Mouse (Mus musculus) liver, embryonic 14.5 days (tissue): ENCODE data around the gene 2210011C24Rik. TPM values are rescaled to one million over a fixed set of nuclear protein-coding genes. Genes with fewer than 3 reads are reported as not detected.
A peak's percentile ranks its signal among the peaks of the same experiment; 100 is the strongest.

Source experiments
- ATAC-seq: fragments of 200-750 bp; cut with Nextera tagmentation; 2 replicates; pipeline ENCODE4 v1.8.0; 2017; ENCODE audit warnings: moderate number of reproducible peaks, mild to moderate bottlenecking, moderate library complexity; ENCODE audit not compliant: insufficient read depth
- DNase-seq, 3 experiments: peaks; one replicate each; pipeline ENCODE4 v3.0.0-alpha.2; 2012 to 2013; ENCODE audit warnings: low read depth in 3 of 3, low spot score in 3 of 3
- H3K27ac ChIP-seq: fragments of 300-500 bp; sonication (generic); 2 replicates; pipeline ENCODE4 v1.5.1; 2014; ENCODE audit warnings: moderate library complexity, mild to moderate bottlenecking, control low read depth, inconsistent platforms
- H3K27me3 ChIP-seq: fragments of 300-500 bp; sonication (generic); 2 replicates; pipeline ENCODE4 v1.6.1; 2014; ENCODE audit warnings: mild to moderate bottlenecking, low read length, moderate library complexity; ENCODE audit not compliant: control insufficient read depth, insufficient read depth
- H3K36me3 ChIP-seq: fragments of 300-500 bp; sonication (generic); replicated peaks from 2 replicates; pipeline ENCODE4 v1.6.1; 2014; ENCODE audit warnings: low read depth; ENCODE audit not compliant: control insufficient read depth, insufficient read depth
- H3K4me1 ChIP-seq, 2 experiments: fragments of 200-500 bp in 1 of 2; fragments of 300-500 bp in 1 of 2; sonication (generic) in 1 of 2; replicated peaks; 2 replicates each; pipeline ENCODE4 v1.6.1; 2012 to 2014; ENCODE audit warnings: antibody characterized with exemption in 1 of 2, inconsistent platforms in 1 of 2, low read length in 1 of 2; ENCODE audit not compliant: control insufficient read depth in 2 of 2, insufficient read depth in 2 of 2
- H3K4me2 ChIP-seq: fragments of 300-500 bp; sonication (generic); 2 replicates; pipeline ENCODE4 v1.6.1; 2014; ENCODE audit warnings: low read depth, mild to moderate bottlenecking, control low read depth, moderate library complexity
- H3K4me3 ChIP-seq, 2 experiments: fragments of 200-500 bp in 1 of 2; fragments of 300-500 bp in 1 of 2; sonication (generic) in 1 of 2; 2 replicates each; pipeline ENCODE4 v1.5.1; 2012 to 2014; ENCODE audit warnings: low read depth in 2 of 2, low read length in 2 of 2, mild to moderate bottlenecking in 2 of 2, control low read depth in 1 of 2, inconsistent platforms in 1 of 2, moderate library complexity in 1 of 2; ENCODE audit not compliant: insufficient read depth in 1 of 2
- H3K9ac ChIP-seq: fragments of 300-500 bp; sonication (generic); replicated peaks from 2 replicates; pipeline ENCODE4 v1.6.1; 2014; ENCODE audit warnings: mild to moderate bottlenecking, control low read depth, moderate library complexity
- H3K9me3 ChIP-seq: fragments of 300-500 bp; sonication (generic); 2 replicates; pipeline ENCODE4 v1.6.1; 2016; ENCODE audit warnings: low read length, mixed read lengths; ENCODE audit not compliant: control insufficient read depth
- CTCF ChIP-seq: IDR thresholded peaks from 2 replicates; pipeline ENCODE4 v1.5.1; 2016; ENCODE audit warnings: antibody characterized with exemption, low read depth, control low read depth
- EP300 ChIP-seq: IDR thresholded peaks from 2 replicates; pipeline ENCODE4 v1.6.1; 2016; ENCODE audit warnings: antibody characterized with exemption, low read depth
- WGBS: fragments of 180-500 bp; shearing (Covaris S2); extraction: QIAGEN DNeasy Blood & Tissue Kit; methylation state at CpG from one replicate; pipeline ENCODE4 v1.1.7; 2014; ENCODE audit not compliant: insufficient replicate concordance; 5-methylcytosine and 5-hydroxymethylcytosine counted together
- microRNA counts: library from miRNA; unstranded; fragments of <30 nt; microRNA quantifications from one replicate; lab custom pipeline; 2016
- microRNA-seq: library from miRNA; unstranded; fragments of <30 nt; microRNA quantifications from one replicate; pipeline ENCODE4, GENCODE M21; 2016
- polyA plus RNA-seq, 2 experiments: library from polyadenylated mRNA; depleted of rRNA in 1 of 2; stranded (reverse) in 1 of 2; unstranded in 1 of 2; fragments of >200 nt; fragmentation: Nextera tagmentation in 1 of 2; extraction: Ambion mirVana in 1 of 2; gene quantifications; 2 replicates each; pipeline versions ENCODE4 v1.2.1 to v1.2.3; 2012 to 2014

2210011C24Rik gene
- polyA plus RNA-seq, 2 experiments = not detected

DNA sequence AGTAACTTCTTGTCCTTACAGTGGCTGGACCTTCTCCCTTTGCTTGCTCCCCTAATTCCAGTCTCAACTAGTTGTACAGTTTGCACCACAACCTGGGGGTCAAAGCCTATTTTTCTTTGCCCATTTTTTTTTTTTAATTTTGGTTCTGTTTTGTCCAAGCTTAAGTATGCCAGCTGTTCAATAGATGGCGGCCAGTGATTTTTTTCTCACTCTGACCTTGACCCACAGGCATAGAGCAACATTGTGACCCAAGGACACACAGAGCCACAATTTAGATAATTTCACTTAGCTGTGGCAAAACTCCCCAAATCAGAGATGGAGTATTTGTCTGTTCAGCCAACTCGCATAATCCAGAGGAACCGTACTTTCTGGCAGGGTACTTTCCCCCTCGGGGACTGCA is 40.9 kb downstream of the 2210011C24Rik start:
- Histone ChIP-seq H3K27ac (no peak overlapping the region), H3K9me3 (no peaks in the 10 kb centered on the region), H3K36me3 (peaks cover 45% of the 10 kb centered on the region), H3K4me3 (no peak overlapping the region), H3K27me3 (no peaks in the 10 kb centered on the region), H3K4me2 (peak overlapping the region; percentile 89), H3K4me1 (peaks cover 0 to 13% of the 10 kb centered on the region in 2 experiments; a peak in 3 of 4 replicates), H3K9ac (no peak overlapping the region)
- TF ChIP-seq CTCF (no peak), EP300 (no peak)
- DNase-seq = no peak
- 83% methylated on average over 4 of the region's 4 CpGs for WGBS
- no peak for ATAC-seq

DNA sequence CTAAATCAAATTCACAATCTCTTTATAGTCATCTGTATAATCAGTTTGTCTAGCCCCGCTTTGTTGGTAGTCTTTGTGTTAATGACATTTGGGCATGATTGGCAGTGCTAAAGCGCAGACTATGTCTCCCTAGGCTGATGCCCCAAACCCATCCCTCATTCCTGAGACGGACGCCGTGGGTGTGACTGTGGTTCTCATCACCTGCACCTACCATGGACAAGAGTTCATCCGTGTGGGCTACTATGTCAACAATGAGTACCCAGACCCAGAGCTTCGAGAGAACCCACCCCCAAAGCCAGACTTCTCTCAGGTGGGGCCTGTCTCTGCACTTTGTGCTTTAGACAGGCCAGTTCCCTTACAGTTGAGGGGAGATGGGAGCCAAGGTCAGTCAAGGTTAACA is 44.3 kb downstream of the 2210011C24Rik start:
- H3K27ac ChIP-seq = no peak overlapping the region
- no peak overlapping the region for H3K9ac ChIP-seq
- peaks cover 0 to 8% of the 10 kb centered on the region in 2 experiments; a peak in 3 of 4 replicates for H3K4me1 ChIP-seq
- WGBS = 85% methylated on average over 7 of the region's 7 CpGs
- no peak overlapping the region for H3K4me3 ChIP-seq
- no peaks in the 10 kb centered on the region for H3K27me3 ChIP-seq
- ATAC-seq (no peak), DNase-seq (no peak)
- no peak for TF ChIP-seq CTCF
- TF ChIP-seq EP300 = no peak
- H3K36me3 ChIP-seq = peaks cover 61% of the 10 kb centered on the region
- no peak overlapping the region for H3K4me2 ChIP-seq
- no peaks in the 10 kb centered on the region for H3K9me3 ChIP-seq

DNA sequence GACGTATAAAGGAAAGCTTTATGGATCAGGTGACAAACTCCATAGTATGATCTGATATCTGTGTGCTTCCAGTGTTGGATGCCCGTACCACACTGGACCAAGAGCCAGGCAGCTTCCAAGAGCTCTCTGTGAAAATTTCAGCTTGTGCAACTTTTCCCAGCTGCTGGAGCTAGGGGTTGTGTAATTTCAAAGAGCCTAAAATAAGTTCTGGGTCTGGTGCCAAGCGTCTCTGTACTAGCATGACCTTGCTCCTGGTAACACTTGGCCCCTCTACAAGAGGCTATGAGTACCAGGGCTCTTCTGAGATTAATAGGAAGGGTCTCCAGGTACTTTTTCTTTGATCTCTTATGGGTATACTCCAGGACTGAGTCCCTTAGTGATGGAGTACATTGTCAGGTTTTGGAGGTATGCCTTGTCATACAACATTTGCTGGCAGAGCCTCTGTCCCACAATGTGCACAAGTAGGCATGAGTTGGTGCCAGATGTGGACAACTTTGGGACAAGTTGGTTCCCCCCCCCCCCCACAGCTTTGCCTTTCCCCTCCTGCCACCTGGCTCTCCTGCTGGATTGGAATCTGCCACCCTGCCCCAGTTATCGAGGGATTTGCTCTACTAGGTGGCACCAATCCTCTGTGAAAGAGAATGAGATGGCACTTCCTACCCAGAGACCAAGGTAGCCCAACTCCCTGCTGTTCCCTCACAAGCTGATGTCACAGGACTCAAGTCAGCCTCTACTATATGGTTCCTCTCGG is 47.8 kb downstream of the 2210011C24Rik start:
- H3K27me3 ChIP-seq = no peaks in the 10 kb centered on the region
- ATAC-seq = no peak
- TF ChIP-seq EP300 (no peak), CTCF (no peak)
- H3K27ac ChIP-seq = no peak overlapping the region
- no peak overlapping the region for H3K4me3 ChIP-seq
- peaks cover 48% of the 10 kb centered on the region for H3K36me3 ChIP-seq
- WGBS = 86% methylated on average over 5 of the region's 5 CpGs
- DNase-seq = no peak
- H3K4me1 ChIP-seq = no peaks in the 10 kb centered on the region
- no peak overlapping the region for H3K9ac ChIP-seq
- H3K4me2 ChIP-seq = no peak overlapping the region
- no peaks in the 10 kb centered on the region for H3K9me3 ChIP-seq

MicroRNAs within 50 kb of the gene (microRNA counts, 519-probe panel; counts per million panel counts)
- 69.9 counts per million for microRNA mmu-miR-1199 (lab: Ali Mortazavi, UCI)

Small RNA genes lying within 50 kb of the gene (microRNA-seq; reads per million reads assigned to microRNA genes)
- gene Mir1199 (not detected), gene Mir8111 (4.6 reads per million, percentile 4 among the genes with 10 or more reads in this experiment)

Other genes with a start within 250 kb of the 2210011C24Rik start
- gene Adgrl1, start 112.1 kb downstream of the 2210011C24Rik start, polyA plus RNA-seq (2012; rRNA removed) = 4.5 and 6.1 TPM in 2 replicates
- 1.2 and 1.7 TPM in 2 replicates for gene Adgrl1, start 112.1 kb downstream of the 2210011C24Rik start, polyA plus RNA-seq (2014; fragmentation: Nextera tagmentation; extraction: Ambion mirVana)
- 0.30 and 0.31 TPM in 2 replicates for gene Gm10644, start 57.0 kb downstream of the 2210011C24Rik start, polyA plus RNA-seq (2012; rRNA removed)
- gene Gm10644, start 57.0 kb downstream of the 2210011C24Rik start, polyA plus RNA-seq (2014; fragmentation: Nextera tagmentation; extraction: Ambion mirVana) = 0.09 and 0.30 TPM in 2 replicates
- gene Asf1b, start 56.7 kb downstream of the 2210011C24Rik start, polyA plus RNA-seq (2012; rRNA removed) = 92.7 and 98.5 TPM in 2 replicates
- 130 and 138 TPM in 2 replicates for gene Asf1b, start 56.7 kb downstream of the 2210011C24Rik start, polyA plus RNA-seq (2014; fragmentation: Nextera tagmentation; extraction: Ambion mirVana)
- gene Prkaca, start 39.2 kb downstream of the 2210011C24Rik start, polyA plus RNA-seq (2012; rRNA removed) = 19.9 and 24.8 TPM in 2 replicates
- gene Prkaca, start 39.2 kb downstream of the 2210011C24Rik start, polyA plus RNA-seq (2014; fragmentation: Nextera tagmentation; extraction: Ambion mirVana) = 30.6 and 34.0 TPM in 2 replicates
- 32.5 and 34.5 TPM in 2 replicates for gene Samd1, start 14.5 kb downstream of the 2210011C24Rik start, polyA plus RNA-seq (2012; rRNA removed)
- 9.1 and 9.3 TPM in 2 replicates for gene Samd1, start 14.5 kb downstream of the 2210011C24Rik start, polyA plus RNA-seq (2014; fragmentation: Nextera tagmentation; extraction: Ambion mirVana)
- 0.41 and 0.65 TPM in 2 replicates for gene 1700067K01Rik, start 10.7 kb downstream of the 2210011C24Rik start, polyA plus RNA-seq (2012; rRNA removed)
- gene 1700067K01Rik, start 10.7 kb downstream of the 2210011C24Rik start, polyA plus RNA-seq (2014; fragmentation: Nextera tagmentation; extraction: Ambion mirVana) = 0.41 and 0.49 TPM in 2 replicates
- gene Palm3, start 9.3 kb upstream of the 2210011C24Rik start, polyA plus RNA-seq (2012; rRNA removed) = 0.11 and 0.19 TPM in 2 replicates
- 0.09 TPM in 1 of 2 replicates, not detected in the other for gene Palm3, start 9.3 kb upstream of the 2210011C24Rik start, polyA plus RNA-seq (2014; fragmentation: Nextera tagmentation; extraction: Ambion mirVana)
- gene Il27ra, start 30.4 kb upstream of the 2210011C24Rik start, polyA plus RNA-seq (2012; rRNA removed) = 0.56 and 0.70 TPM in 2 replicates
- 0.32 and 0.45 TPM in 2 replicates for gene Il27ra, start 30.4 kb upstream of the 2210011C24Rik start, polyA plus RNA-seq (2014; fragmentation: Nextera tagmentation; extraction: Ambion mirVana)
- not detected in 2 replicates for gene Rln3, start 32.8 kb upstream of the 2210011C24Rik start, polyA plus RNA-seq (2012; rRNA removed)
- not detected in 2 replicates for gene Rln3, start 32.8 kb upstream of the 2210011C24Rik start, polyA plus RNA-seq (2014; fragmentation: Nextera tagmentation; extraction: Ambion mirVana)
- 0.08 and 0.22 TPM in 2 replicates for gene Gm10643, start 53.0 kb upstream of the 2210011C24Rik start, polyA plus RNA-seq (2012; rRNA removed)
- gene Gm10643, start 53.0 kb upstream of the 2210011C24Rik start, polyA plus RNA-seq (2014; fragmentation: Nextera tagmentation; extraction: Ambion mirVana) = 0.16 TPM in 1 of 2 replicates, not detected in the other
- 4.6 and 5.0 TPM in 2 replicates for gene Rfx1, start 54.7 kb upstream of the 2210011C24Rik start, polyA plus RNA-seq (2012; rRNA removed)
- 1.5 and 2.6 TPM in 2 replicates for gene Rfx1, start 54.7 kb upstream of the 2210011C24Rik start, polyA plus RNA-seq (2014; fragmentation: Nextera tagmentation; extraction: Ambion mirVana)
- 16.8 and 17.1 TPM in 2 replicates for gene Dcaf15, start 92.6 kb upstream of the 2210011C24Rik start, polyA plus RNA-seq (2012; rRNA removed)
- 2.5 and 3.2 TPM in 2 replicates for gene Dcaf15, start 92.6 kb upstream of the 2210011C24Rik start, polyA plus RNA-seq (2014; fragmentation: Nextera tagmentation; extraction: Ambion mirVana)
- 0.03 and 0.04 TPM in 2 replicates for gene Podnl1, start 113.8 kb upstream of the 2210011C24Rik start, polyA plus RNA-seq (2012; rRNA removed)
- not detected in 2 replicates for gene Podnl1, start 113.8 kb upstream of the 2210011C24Rik start, polyA plus RNA-seq (2014; fragmentation: Nextera tagmentation; extraction: Ambion mirVana)
- gene Cc2d1a, start 135.8 kb upstream of the 2210011C24Rik start, polyA plus RNA-seq (2012; rRNA removed) = 3.0 and 3.4 TPM in 2 replicates
- gene Cc2d1a, start 135.8 kb upstream of the 2210011C24Rik start, polyA plus RNA-seq (2014; fragmentation: Nextera tagmentation; extraction: Ambion mirVana) = 2.3 and 3.6 TPM in 2 replicates
- gene 4930432K21Rik, start 135.9 kb upstream of the 2210011C24Rik start, polyA plus RNA-seq (2012; rRNA removed) = 0.15 and 0.19 TPM in 2 replicates
- gene 4930432K21Rik, start 135.9 kb upstream of the 2210011C24Rik start, polyA plus RNA-seq (2014; fragmentation: Nextera tagmentation; extraction: Ambion mirVana) = 0.25 TPM in 1 of 2 replicates, not detected in the other
- gene Nanos3, start 173.0 kb upstream of the 2210011C24Rik start, polyA plus RNA-seq (2012; rRNA removed) = 0.12 TPM in 1 of 2 replicates, not detected in the other
- gene Nanos3, start 173.0 kb upstream of the 2210011C24Rik start, polyA plus RNA-seq (2014; fragmentation: Nextera tagmentation; extraction: Ambion mirVana) = not detected in 2 replicates
- gene Zswim4, start 224.9 kb upstream of the 2210011C24Rik start, polyA plus RNA-seq (2012; rRNA removed) = 1.9 and 2.1 TPM in 2 replicates
- 0.74 and 1.4 TPM in 2 replicates for gene Zswim4, start 224.9 kb upstream of the 2210011C24Rik start, polyA plus RNA-seq (2014; fragmentation: Nextera tagmentation; extraction: Ambion mirVana)
- 95.7 and 127 TPM in 2 replicates for gene D8Ertd738e, start 237.5 kb upstream of the 2210011C24Rik start, polyA plus RNA-seq (2012; rRNA removed)
- 261 and 262 TPM in 2 replicates for gene D8Ertd738e, start 237.5 kb upstream of the 2210011C24Rik start, polyA plus RNA-seq (2014; fragmentation: Nextera tagmentation; extraction: Ambion mirVana)
- gene Mri1, start 245.2 kb upstream of the 2210011C24Rik start, polyA plus RNA-seq (2012; rRNA removed) = 15.6 and 17.2 TPM in 2 replicates
- 27.1 and 28.7 TPM in 2 replicates for gene Mri1, start 245.2 kb upstream of the 2210011C24Rik start, polyA plus RNA-seq (2014; fragmentation: Nextera tagmentation; extraction: Ambion mirVana)